Mouse (Mus musculus): ENCODE measurements at regions not wholly inside any gene's neighbourhood (a gene's known extent, or its start where the extent isn't known, plus 50 kb on each side); places are given as distances from the start of the nearest gene placed in this dataset.

- TF ChIP-seq TAL1 (IDR thresholded peaks at IDR 0.05; ENCODE audit: low read length) (no peak), GATA1 (IDR thresholded peaks at IDR 0.05; ENCODE audit: low read length) (no peak)
Measured at GRCm38 (mm10) chr13:44558051-44558450, 171.2 kb upstream of the Jarid2 start.

Measured in erythroblast, embryonic 14.5 days (primary cell).